Mouse (Mus musculus) embryonic facial prominence, embryonic 13.5 days (tissue): ENCODE measurements around the gene Fam149a. TPM values are rescaled to one million over a fixed set of nuclear protein-coding genes. Genes with fewer than 3 reads are reported as not detected.

Experiments used
- ATAC-seq: fragments of 200-750 bp; cut with Nextera tagmentation; 2 replicates; pipeline ENCODE4 v1.8.0; 2017; ENCODE audit warnings: low read depth; ENCODE audit not compliant: insufficient number of reproducible peaks, insufficient read depth, low FRiP score, low TSS enrichment
- H3K27ac ChIP-seq: fragments of 300-500 bp; sonication (generic); 2 replicates; pipeline ENCODE4 v1.5.1; 2015; ENCODE audit warnings: moderate library complexity, mild to moderate bottlenecking, inconsistent platforms
- H3K27me3 ChIP-seq: fragments of 300-500 bp; sonication (generic); 2 replicates; pipeline ENCODE4 v1.6.1; 2015; ENCODE audit warnings: mild to moderate bottlenecking, inconsistent platforms
- H3K36me3 ChIP-seq: fragments of 300-500 bp; sonication (generic); 2 replicates; pipeline ENCODE4 v1.6.1; 2015; ENCODE audit warnings: mild to moderate bottlenecking, inconsistent platforms
- H3K4me1 ChIP-seq: fragments of 300-500 bp; sonication (generic); 2 replicates; pipeline ENCODE4 v1.6.1; 2015; ENCODE audit warnings: inconsistent platforms
- H3K4me2 ChIP-seq: fragments of 300-500 bp; sonication (generic); 2 replicates; pipeline ENCODE4 v1.6.1; 2015; ENCODE audit warnings: moderate library complexity, mild to moderate bottlenecking, inconsistent platforms
- H3K4me3 ChIP-seq: fragments of 300-500 bp; sonication (generic); 2 replicates; pipeline ENCODE4 v1.5.1; 2015; ENCODE audit warnings: mild to moderate bottlenecking, inconsistent platforms
- H3K9ac ChIP-seq: fragments of 300-500 bp; sonication (generic); 2 replicates; pipeline ENCODE4 v1.6.1; 2015; ENCODE audit warnings: mild to moderate bottlenecking, inconsistent platforms
- H3K9me3 ChIP-seq: fragments of 300-500 bp; sonication (generic); 2 replicates; pipeline ENCODE4 v1.6.1; 2016; ENCODE audit warnings: inconsistent platforms
- WGBS: fragments of 180-500 bp; shearing (Covaris S2); methylation state at CpG from one replicate; pipeline ENCODE4 v1.1.7; 2015; ENCODE audit warnings: mixed read lengths; 5-methylcytosine and 5-hydroxymethylcytosine counted together
- polyA plus RNA-seq: library from polyadenylated mRNA; unstranded; fragments of >200 nt; fragmentation: Nextera tagmentation; extraction: Ambion mirVana; gene quantifications from 2 replicates; pipeline ENCODE4 v1.2.1, GENCODE M21; 2015

The Fam149a gene
- 7.5 and 8.3 TPM in 2 replicates for polyA plus RNA-seq

- Histone ChIP-seq H3K9ac (peak within 1 kb of the TSS; percentile 66), H3K4me2 (peak within 1 kb of the TSS; percentile 78), H3K4me1 (peaks cover 13% of the 10 kb centered on the region), H3K27ac (no peak within 1 kb of the TSS), H3K4me3 (peak within 1 kb of the TSS; percentile 43), H3K36me3 (no peaks in the 10 kb centered on the region), H3K27me3 (peaks cover 26% of the 10 kb centered on the region), H3K9me3 (no peaks in the 10 kb centered on the region)
- no peak; the same call in 1 of the 2 replicates for ATAC-seq
- WGBS: 4% methylated on average over 6 of the region's 6 CpGs
These were observed at the start of gene Fam149a for GRCm38 (mm10) chr8:45381963-45382347. Gene Fam149a, minus strand, starts transcription at chr8:45382291.

- H3K27me3 ChIP-seq: no peaks in the 10 kb centered on the region
- no peak overlapping the region for H3K9ac ChIP-seq
- H3K36me3 ChIP-seq: no peaks in the 10 kb centered on the region
- H3K9me3 ChIP-seq: no peaks in the 10 kb centered on the region
- H3K4me3 ChIP-seq: no peak overlapping the region
- no peaks in the 10 kb centered on the region for H3K4me1 ChIP-seq
- H3K27ac ChIP-seq: no peak overlapping the region
- no peak overlapping the region for H3K4me2 ChIP-seq
- no peak for ATAC-seq
- 84% methylated on average over 7 of the region's 7 CpGs for WGBS
These were observed 38.1 kb upstream of the Fam149a start for GRCm38 (mm10) chr8:45420151-45420550.

DNA sequence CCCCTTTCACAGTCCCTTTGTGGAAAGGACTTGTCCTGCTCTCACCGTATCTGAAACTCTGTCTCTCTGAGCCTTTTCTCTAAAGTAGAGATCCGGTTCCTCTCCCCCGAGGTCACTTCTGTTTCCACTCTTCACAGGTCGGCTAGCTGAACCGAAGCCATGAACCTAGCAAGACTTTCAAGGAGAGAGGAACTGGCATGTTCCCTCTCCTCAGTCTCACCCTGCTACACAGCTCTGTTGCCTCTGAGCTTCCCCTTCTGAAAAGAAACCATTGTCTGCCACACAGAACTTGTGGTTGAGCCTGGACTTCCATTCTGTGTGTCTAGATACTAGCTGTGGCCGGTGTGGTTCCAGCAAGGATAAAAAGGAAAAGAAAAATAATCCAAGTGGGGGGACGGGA lies 32.9 kb upstream of the Fam149a start:
- Histone ChIP-seq H3K4me2 (no peak overlapping the region), H3K4me1 (no peaks in the 10 kb centered on the region), H3K27ac (no peak overlapping the region), H3K9ac (no peak overlapping the region), H3K9me3 (no peaks in the 10 kb centered on the region), H3K27me3 (no peaks in the 10 kb centered on the region), H3K36me3 (no peaks in the 10 kb centered on the region), H3K4me3 (no peak overlapping the region)
- WGBS: 70% methylated on average over 7 of the region's 7 CpGs
- ATAC-seq: no peak

DNA sequence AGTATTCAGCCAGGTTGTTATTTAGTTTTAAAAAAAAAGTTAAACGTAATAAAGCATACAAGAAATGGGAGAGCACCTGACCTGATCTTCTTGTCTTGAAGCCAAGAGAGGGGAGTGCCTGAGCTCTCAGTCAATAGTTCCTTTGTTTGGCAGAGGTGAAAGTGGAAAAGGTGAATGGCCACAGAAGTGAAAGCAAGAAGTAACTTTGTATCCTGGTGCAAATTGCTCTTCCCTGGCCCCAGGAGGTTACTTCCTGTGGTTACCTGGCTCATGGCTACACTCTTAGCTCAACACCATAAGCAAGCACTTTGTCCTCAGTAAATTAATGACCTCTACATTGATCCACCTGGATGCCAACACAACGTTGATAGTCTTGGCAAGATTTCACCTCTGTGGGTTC lies 28.8 kb upstream of the Fam149a start, which contains the start of gene Tlr3:
Tlr3 (minus strand) TSS at position 199 of the 400 bp plus-strand sequence.
- H3K4me2 ChIP-seq: peak within 1 kb of the TSS; percentile 67
- peak within 1 kb of the TSS; percentile 66 for H3K9ac ChIP-seq
- H3K4me1 ChIP-seq: no peaks in the 10 kb centered on the region
- no peak for ATAC-seq
- no peaks in the 10 kb centered on the region for H3K9me3 ChIP-seq
- WGBS: 49% methylated on average over 2 of the region's 2 CpGs
- H3K27me3 ChIP-seq: no peaks in the 10 kb centered on the region
- peak within 1 kb of the TSS; percentile 48 for H3K4me3 ChIP-seq
- H3K27ac ChIP-seq: peak within 1 kb of the TSS; percentile 72
- no peaks in the 10 kb centered on the region for H3K36me3 ChIP-seq

DNA sequence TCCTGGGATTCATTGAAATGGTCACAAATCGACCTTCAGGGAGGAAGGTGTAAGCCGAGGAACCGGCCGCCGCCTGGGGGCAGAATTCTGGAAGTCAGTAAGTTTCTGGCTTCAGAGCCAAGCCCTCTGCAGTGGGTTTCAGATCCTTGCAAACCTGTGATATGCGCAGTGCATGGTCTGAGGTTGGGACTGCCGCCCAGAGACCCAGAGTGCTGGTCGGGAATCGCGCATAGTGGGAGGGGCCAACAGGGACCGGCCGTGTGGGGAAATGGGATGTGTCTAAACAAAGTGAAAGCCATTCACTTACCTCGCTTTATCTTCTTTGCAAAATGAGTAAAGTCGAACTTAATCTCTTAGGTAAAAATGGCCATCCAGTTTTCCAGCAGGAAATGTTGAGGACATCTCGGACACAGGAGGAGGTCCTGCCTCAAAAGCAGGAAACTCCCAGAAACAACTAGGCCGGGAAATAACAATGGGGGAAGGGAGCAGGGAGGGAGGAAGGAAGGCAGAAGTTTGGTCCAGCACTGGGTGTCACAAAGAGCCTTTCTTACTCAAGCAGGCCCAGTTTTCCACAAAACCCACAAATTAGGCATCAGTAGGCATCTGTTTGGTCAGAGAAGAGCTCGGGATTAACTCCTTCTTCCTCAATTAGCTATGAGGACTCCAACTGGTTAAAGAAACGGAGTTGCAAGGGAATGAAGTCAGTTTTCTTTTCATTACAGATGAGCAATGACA lies 28.2 kb upstream of the Fam149a start:
- Histone ChIP-seq H3K4me1 (no peaks in the 10 kb centered on the region), H3K27ac (peak overlapping the region; percentile 72), H3K9me3 (no peaks in the 10 kb centered on the region), H3K36me3 (no peaks in the 10 kb centered on the region), H3K4me3 (peak overlapping the region; percentile 48), H3K9ac (peak overlapping the region; percentile 66), H3K27me3 (no peaks in the 10 kb centered on the region), H3K4me2 (peak overlapping the region; percentile 67)
- peak; percentile 85 for ATAC-seq
- WGBS: 7% methylated on average over 18 of the region's 18 CpGs

GRCm38 (mm10) chr8:45409702-45410101 lies 27.6 kb upstream of the Fam149a start:
- Histone ChIP-seq H3K9me3 (no peaks in the 10 kb centered on the region), H3K4me3 (peak overlapping the region; percentile 48), H3K9ac (peak overlapping the region; percentile 66; the same call in 1 of the 2 replicates), H3K27ac (no peak overlapping the region), H3K4me1 (no peaks in the 10 kb centered on the region), H3K36me3 (no peaks in the 10 kb centered on the region), H3K27me3 (no peaks in the 10 kb centered on the region), H3K4me2 (peak overlapping the region; percentile 67)
- 36% methylated on average over 4 of the region's 4 CpGs for WGBS
- ATAC-seq: no peak

DNA sequence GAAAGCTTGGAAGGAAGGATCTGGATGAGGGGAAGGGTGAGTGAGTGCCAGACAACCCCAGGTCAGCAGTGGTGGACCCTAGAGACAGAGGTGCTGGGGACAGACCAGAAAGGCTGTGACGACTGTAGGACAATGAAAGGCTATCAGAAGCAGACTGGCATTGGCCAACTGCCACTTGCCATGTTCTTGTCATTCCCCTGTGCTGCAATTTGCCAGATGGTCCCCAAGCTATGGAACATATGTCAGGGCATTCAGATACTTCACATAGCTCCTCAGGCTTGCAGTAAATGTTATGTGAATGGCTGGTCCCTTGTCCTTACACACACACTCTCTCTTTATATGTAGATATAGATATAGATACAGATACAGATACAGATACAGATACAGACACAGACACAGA lies 1.2 kb upstream of the Fam149a start:
- Histone ChIP-seq H3K4me1 (peaks cover 13% of the 10 kb centered on the region), H3K4me3 (no peak overlapping the region), H3K9ac (no peak overlapping the region), H3K27me3 (peaks cover 26% of the 10 kb centered on the region), H3K9me3 (no peaks in the 10 kb centered on the region), H3K36me3 (no peaks in the 10 kb centered on the region), H3K27ac (no peak overlapping the region), H3K4me2 (no peak overlapping the region)
- ATAC-seq: no peak
- 68% methylated on average over 1 of the region's 1 CpGs for WGBS

DNA sequence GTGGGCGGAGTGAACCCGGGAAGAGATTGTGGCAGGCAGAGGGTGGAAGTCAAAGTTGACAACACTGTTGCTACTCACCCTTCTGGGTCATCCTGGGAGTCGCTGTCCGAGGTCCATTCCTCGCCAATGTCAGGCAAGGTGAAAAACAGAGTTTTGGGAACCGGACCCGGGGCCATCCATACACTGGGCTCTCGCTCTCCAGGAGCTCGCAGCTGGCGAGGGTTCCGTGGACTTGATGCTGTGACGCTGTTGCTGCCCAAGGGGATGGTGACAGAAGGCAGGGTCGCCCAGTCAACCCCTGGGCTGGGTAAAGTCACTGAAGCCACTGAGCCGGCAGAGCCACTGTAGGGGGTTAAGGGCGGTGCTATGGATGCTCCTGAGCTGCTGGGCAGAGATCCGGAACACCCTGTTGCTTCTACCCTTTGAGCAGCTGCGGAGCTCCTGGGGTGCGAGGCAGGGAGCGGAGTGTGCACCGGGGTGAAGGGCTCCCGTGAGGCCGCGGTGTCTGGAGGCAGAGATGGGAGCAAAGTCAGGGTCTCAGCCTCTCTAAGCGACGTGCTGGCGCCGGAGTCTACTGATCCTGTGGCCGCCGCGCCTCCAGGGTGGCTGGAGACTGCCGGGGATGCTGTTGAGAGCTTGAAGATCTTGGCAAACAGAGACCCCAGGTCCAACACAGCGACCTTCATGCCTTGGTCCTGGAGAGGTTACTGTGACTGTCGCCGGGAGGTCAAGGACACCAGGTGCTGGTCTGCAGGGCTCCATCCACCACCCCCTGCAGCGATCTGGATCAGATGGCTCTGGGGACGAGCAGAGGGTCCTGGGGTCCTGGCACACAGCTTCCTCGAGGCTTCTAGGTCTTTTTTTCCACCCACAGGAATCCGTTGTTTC lies 772 bp downstream of the Fam149a start:
- ATAC-seq: peak; percentile 37; the same call in 1 of the 2 replicates

DNA sequence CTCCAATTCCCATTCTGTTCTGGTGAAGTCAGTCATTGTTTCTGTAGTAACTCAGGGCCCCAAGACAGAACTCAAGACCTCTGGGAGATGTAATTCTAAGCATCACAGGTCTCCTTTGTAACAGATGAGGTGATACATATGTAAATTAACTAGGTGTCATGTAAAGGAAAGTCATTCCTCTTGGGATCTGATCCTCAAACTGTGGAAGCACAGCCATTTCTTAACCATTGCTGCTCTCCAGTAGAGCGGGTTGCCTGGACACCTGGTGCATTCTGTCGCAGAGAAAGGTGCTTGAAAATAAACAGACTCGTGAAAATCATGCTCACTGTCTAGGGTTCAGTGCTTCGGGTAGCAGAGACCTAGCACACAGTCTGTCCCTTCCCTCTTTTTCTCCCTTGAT lies 1.5 kb downstream of the Fam149a start:
- Histone ChIP-seq H3K4me3 (peak overlapping the region; percentile 43; the same call in 1 of the 2 replicates), H3K4me2 (peak overlapping the region; percentile 78), H3K27ac (no peak overlapping the region), H3K4me1 (peaks cover 13% of the 10 kb centered on the region), H3K9me3 (no peaks in the 10 kb centered on the region), H3K36me3 (no peaks in the 10 kb centered on the region), H3K9ac (no peak overlapping the region), H3K27me3 (peaks cover 26% of the 10 kb centered on the region)
- WGBS: 18% methylated on average over 4 of the region's 4 CpGs
- no peak for ATAC-seq

More for the DNA sequence above, 772 bp downstream of the Fam149a start:
- Histone ChIP-seq H3K36me3 (no peaks in the 10 kb centered on the region), H3K27me3 (peaks cover 26% of the 10 kb centered on the region), H3K9ac (peak overlapping the region; percentile 66), H3K9me3 (no peaks in the 10 kb centered on the region), H3K4me2 (peak overlapping the region; percentile 78), H3K4me1 (peaks cover 13% of the 10 kb centered on the region), H3K4me3 (peak overlapping the region; percentile 43), H3K27ac (no peak overlapping the region)
- WGBS: 3% methylated on average over 38 of the region's 38 CpGs

DNA sequence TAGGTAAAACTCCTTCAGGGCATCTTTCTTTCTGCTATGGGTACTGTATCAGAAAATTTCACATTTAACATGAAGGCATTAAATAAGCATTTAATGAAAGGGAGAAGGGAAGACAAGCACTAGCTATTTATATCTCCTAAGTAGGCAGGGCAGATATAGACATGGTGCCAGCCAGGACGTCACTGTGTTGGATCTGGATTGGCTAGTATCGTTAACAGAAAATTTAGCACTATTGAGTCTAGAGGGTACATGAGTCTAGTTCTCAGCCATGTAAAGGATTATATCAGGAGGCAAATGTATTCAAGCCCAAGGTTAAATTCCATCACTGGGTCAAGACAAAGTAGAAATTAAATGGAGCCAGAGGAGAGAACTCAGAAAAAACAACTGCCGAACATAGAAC lies 8.0 kb downstream of the Fam149a start:
- no peaks in the 10 kb centered on the region for H3K4me1 ChIP-seq
- no peak overlapping the region for H3K9ac ChIP-seq
- H3K9me3 ChIP-seq: no peaks in the 10 kb centered on the region
- H3K27ac ChIP-seq: no peak overlapping the region
- no peak overlapping the region for H3K4me3 ChIP-seq
- H3K4me2 ChIP-seq: no peak overlapping the region
- H3K27me3 ChIP-seq: no peaks in the 10 kb centered on the region
- H3K36me3 ChIP-seq: no peaks in the 10 kb centered on the region
- ATAC-seq: no peak
- 74% methylated on average over 3 of the region's 3 CpGs for WGBS

GRCm38 (mm10) chr8:45367154-45367553 lies 14.9 kb downstream of the Fam149a start:
- no peak overlapping the region for H3K4me2 ChIP-seq
- H3K9ac ChIP-seq: no peak overlapping the region
- no peak for ATAC-seq
- H3K4me1 ChIP-seq: no peaks in the 10 kb centered on the region
- no peak overlapping the region for H3K4me3 ChIP-seq
- WGBS: 85% methylated on average over 1 of the region's 1 CpGs
- no peaks in the 10 kb centered on the region for H3K27me3 ChIP-seq
- no peaks in the 10 kb centered on the region for H3K36me3 ChIP-seq
- no peak overlapping the region for H3K27ac ChIP-seq
- H3K9me3 ChIP-seq: no peaks in the 10 kb centered on the region
